Mouse (Mus musculus) urinary bladder, postnatal 14 days (tissue): Measurements from ENCODE around the gene Alkbh8.
"Not testable (repeated sequence)": the region's sequence is repeated elsewhere in the genome, so short reads cannot be mapped to it uniquely, and the experiment has no call there.

ENCODE experiments used
- DNase-seq: peaks from one replicate; pipeline ENCODE4 v3.0.0; 2021; ENCODE audit warnings: low spot score

Alkbh8 gene

DNA sequence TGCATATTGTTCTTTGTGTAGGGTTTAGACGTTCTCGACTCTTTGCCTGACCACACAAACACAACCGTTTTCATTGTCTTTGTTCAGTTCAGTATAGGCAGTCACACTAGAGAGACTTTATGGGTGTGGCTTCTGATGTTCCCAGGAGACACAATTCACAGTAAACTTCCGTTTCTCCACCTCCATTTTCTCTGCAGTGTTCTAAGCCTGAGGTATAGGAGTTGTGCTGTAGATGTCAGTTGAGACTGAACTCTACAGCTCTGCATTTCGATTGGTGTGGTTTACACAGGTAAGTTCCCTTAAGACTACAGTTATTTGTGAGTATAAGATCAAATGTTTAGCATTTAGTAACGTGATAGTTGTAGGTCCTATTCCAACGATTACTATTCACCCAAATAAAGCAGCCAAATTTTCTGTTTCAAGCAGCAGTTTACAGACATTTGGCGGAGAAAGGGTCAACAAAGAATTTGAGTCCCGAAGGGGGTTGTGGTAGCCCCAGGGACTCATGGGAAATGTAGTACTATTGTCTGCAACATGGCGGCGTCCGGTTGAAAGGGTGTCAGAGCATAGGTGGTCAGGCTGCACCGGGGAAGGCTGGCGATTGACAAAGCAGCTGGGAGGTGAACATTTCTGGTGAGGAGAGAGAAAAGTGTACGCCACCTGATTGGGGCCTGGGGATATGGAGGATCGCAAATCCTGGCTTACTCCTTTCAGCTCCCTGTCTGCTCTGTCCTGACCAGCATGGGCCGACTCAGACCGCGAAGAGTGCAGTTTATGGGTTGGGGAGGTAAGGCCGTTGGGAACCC lies at the start of gene Alkbh8:
Alkbh8 (plus strand) TSS at position 179 of the 806 bp plus-strand sequence.
- peak; percentile 71 for DNase-seq

DNA sequence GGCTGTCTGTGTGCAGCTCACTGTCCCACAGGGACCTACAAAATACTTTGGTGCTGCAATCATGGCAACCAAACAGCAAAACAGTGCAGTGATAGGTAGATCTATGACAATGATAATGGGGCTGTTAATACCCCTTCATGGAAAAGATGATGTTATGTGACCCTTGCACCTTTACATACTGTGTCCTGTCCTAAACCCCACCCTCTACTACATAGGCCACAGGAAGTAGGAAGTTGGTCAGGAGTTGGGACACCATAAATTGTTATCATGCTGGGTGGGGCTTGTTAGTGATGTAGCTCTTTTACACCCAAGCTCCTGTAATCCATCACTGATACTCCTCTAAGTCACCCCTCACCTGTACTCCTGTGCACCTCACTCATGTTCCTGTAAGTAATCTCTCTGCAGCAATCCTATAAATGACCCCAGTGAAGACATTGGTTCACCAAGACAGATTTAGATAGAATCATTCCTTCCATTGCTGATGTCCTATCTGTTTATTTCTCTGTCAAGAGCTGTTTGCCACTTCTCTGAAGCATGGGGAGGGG lies 25.6 kb upstream of the Alkbh8 start:
- DNase-seq = no peak

DNA sequence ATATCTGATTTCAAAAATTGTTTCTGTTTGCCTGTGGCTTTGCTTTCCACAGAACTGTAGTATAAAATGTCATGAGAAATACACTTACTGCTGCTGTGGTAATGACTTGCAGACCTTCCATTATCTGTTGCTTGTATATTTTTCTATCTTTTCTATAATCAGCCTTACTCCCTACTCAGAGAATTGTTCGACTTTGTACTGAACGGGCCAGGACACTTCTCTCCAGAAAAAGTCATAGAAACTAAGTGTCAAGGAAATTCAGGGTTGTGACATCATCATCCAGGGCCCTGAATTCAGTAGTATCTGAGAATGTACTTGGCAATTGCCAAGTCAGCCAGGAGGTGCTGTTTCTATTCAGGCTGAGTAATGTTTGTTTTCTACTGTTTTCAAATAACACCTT lies 24.9 kb upstream of the Alkbh8 start:
- DNase-seq = no peak

DNA sequence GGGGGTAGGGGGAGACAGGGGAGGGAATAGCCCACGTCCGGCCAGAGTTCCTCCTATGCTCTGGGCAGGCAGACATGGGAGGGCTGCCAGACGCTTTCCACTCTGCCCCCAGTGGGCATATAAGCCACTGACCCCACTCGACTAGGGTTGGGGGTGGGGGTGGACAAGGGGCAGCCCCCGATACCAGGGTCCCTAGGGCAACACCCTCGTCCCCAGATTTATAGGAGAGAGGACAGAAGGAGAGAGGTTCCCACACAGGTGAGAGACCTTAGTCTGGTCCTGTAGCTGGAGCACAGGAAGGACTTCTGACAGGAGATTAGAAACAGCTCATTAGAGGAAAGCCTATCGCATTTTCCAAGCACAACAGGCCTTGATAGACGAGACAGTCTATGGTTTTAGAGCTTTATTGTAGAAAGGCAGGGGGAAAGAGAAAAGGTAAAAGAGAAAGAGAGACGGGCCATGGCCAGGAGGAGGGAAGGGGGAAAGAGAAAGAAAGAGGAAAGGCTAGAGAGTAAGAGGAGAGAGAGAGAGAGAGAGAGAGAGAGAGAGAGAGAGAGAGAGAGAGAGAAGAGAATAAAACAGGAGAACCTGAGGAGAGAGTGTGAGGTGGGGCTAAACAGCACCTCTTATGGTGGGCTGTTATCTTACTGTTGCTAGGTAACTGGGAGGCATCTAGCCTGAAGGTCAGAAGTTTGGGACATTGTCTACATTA lies 7.4 kb upstream of the Alkbh8 start:
- DNase-seq = not testable (repeated sequence)

DNA sequence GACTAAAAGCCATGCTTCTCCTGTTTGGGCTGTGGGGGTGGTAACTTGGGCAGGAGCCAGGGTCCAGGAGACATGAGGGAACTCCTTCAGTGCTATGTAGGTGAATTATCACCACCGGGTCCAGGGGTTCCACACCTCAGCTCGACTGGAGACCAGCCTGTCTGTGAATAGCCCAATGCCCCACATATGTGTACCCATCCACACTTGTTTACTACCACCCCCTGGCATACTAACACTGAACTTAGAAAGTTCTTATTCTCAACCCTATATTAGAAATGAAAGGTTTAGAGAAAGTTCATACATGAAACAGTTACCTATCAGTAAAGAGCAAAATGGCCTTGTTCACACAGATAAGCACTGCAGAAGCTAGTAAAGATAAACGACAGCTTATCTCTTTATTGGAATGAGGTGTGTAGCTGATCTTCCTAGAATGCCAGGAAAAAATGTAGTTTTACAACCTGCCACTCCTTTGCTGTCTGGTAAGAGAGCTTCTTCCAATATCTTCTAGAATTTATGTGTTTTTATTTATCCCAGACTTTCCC lies 6.8 kb upstream of the Alkbh8 start:
- no peak for DNase-seq

DNA sequence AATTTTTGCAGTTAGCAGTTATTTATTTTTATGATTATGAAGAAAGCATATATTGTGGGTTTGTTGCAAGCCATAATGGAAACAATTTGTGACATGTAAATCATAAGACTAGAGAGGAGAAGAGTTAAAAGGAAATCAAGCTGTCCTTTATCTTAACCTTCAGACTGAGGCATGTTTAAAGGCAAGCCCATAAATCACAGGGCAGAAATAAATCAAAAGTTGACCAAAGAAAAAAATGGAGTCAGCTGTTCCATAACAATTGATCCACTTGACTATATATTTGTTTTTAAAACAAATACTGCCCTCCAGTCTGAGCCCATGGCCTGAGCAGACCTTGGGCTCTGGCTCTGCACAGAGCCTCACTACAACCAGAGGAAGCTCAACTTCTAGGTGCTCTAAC lies 4.6 kb upstream of the Alkbh8 start:
- DNase-seq = no peak

DNA sequence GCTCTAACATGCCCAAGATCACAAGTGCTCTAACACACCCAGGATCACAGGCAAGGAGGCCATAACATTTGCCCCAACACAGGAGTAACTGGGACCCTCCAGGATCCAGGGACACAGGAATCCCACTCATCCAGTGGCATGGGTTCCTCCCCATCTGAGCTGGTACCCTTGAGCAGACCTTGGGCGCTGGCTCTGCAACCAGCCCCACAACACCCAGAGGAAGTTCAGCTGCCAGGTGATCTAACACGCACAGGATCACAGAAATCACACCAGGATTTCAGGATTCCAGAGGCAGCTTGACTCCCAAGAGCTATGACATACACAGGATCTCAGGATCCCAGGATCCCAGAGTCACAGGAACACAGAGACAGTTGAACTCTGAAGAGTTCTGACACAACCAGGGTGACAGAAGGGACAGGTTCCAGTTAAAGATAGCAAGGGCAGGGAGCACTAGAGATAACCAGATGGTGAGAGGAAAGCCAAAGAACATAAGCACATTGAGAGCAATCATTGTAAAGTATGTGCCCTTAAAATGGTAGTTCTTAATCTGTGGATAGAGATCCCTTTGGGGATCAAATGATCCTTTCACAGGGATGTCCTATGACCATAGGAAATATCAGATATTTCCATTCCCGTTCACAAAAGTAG lies 4.1 kb upstream of the Alkbh8 start:
- DNase-seq = no peak

DNA sequence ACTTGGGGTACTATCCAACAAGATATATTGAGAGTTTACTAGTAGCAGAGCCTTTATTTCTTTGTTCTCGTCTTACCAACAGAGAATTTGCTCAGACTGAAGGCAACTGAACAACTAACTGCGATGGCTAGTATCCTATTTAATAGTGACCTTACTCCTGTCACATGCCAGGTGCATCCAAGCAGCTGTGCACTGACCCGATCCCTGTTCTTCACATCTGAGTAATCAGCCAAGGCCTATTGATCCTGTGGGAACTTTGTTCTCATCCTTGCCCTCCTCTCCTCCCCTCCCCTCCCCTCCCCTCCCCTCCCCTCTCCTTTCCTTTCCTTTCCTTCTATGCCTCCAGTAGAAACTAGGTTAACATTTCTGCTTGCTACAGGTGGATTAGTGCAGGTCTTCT lies 1.7 kb downstream of the Alkbh8 start:
- DNase-seq = no peak

DNA sequence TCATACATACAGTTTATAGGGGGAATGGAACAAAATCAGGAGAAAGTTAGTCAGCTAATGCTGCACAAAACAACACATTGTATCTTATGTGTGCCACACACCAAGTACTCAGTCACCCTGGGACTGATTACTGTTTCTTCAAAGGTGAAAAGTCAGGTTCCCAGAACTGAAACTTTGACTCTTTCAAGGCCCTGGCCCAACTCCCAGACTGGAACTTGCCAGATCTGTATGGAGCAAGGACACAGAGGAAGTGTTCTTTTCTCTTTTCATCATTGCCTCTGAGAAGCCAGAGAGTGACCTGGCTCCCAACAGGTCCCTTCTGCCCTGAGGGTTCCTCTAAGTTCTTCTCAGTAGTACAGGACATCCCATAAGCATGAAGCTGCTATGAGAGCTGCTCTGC lies 10.2 kb downstream of the Alkbh8 start:
- DNase-seq = no peak

DNA sequence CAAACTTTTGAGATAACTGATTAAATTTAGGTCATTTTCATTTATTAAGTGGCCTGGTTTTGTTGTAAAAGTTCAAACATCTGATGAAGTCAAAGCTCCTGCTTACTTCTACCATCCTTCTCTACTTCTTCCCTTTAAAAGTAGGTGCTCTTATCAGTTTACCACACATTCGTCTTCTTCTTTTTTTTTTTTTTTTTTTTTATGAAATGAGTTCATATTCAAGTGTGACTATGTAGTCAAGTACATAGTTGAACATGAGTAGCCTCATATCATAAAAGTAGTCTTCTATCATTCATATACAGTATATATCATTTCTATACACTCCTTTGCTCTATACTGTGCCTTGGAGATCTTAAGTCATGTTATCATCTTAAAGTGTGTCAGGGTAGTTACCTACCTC lies 11.0 kb downstream of the Alkbh8 start:
- DNase-seq = no peak

DNA sequence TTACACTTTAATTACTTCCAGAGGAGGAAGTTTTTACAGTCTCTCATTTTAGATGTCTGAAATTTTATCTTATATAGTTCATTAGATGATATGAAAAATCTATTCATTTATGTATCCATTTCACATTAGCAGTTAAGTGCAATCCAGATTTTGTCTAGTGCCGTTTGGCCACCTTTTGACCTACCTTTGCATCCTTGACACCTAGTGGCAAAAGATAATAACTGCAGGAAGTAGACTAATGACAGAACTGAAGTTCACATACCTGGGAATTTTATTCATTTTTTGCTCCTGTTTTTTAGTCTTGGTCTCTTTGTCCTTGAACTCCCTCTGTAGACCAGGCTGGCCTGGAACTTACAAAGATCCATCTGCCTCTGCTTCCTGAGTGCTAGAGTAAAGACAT lies 15.1 kb downstream of the Alkbh8 start:
- no peak for DNase-seq

DNA sequence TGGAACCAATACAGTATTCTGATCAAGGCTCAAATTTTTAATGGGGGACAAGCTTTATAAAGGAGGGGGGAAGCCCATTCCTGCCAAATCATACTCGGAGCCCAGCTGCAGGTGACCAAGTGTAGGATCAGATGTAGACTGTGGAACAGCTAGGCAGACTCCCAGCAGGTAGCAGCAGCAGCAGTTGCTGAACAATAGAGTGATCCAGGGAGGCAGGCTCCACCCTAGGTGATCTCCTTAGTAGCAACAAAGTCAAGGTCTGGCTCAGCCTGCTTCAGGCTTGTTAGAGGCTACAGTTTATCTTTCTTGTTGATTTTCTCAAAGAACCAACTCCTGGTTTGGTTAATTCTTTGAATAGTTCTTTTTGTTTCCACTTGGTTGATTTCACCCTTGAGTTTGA lies 41.4 kb downstream of the Alkbh8 start:
- not testable (repeated sequence) for DNase-seq

DNA sequence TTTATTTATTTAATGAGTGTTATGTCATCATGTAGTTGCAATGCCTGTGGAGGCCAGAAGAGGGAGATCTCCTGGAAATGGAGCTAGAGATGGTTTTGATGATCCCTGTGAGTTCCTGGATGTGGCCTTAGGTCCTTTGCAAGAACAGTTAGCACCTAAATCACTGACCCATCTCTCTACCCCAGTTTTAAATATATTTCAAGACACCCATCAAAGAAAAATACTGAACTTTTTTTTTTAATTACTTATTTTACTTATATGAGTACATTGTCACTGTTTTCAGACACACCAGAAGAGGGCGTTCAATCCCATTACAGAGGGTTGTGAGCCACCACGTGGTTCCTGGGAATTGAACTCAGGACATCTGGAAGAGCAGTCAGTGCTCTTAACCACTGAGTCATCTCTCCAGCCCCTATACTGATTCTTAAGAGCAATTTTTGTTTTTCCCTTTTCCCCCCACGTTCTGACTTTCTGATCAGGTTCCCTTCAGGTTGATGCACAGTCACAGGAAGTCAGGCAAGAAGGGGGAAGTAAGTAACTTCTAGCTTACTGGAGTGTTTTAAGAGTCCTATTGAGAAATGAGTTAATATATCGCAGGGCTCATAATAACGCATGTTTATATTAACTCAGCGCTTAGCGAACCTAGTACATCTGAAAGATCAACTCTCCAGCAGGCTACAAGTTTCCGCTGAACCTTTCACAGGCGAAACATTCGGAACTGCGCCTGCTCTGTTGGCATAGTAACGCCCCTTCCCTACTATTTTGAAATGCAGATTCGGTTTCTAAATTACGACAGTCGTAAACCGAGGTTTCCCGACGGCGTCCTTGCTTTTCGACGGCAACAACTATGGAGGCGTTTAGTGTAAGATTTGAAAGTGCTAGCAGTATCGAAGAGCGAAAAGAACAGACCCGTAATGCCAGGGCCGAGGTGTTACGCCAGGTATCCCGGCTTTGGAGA lies 68.6 kb downstream of the Alkbh8 start, which contains the start of gene Cwf19l2:
Cwf19l2 (plus strand) TSS at position 342 of the 958 bp plus-strand sequence.
- DNase-seq = peak; percentile 81

DNA sequence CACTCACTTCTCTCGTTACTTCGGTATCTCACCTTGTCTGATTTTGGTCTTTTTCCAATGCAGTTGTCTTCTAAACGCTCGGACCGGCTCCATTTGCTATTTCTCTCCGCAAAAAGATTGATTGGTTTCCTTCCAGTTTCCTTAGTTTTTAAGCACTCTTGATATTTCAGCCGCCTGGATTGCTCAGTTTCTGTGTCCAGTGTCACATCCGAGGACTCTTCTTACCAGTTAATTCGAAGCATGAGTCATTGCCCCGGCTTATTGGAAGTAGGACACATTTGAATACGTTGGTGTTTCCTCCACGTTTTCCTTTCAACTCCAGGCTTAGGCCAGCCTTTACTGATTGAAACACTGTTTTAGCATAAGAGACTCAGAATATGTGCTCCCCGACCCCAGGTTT lies 69.4 kb downstream of the Alkbh8 start:
- no peak for DNase-seq

DNA sequence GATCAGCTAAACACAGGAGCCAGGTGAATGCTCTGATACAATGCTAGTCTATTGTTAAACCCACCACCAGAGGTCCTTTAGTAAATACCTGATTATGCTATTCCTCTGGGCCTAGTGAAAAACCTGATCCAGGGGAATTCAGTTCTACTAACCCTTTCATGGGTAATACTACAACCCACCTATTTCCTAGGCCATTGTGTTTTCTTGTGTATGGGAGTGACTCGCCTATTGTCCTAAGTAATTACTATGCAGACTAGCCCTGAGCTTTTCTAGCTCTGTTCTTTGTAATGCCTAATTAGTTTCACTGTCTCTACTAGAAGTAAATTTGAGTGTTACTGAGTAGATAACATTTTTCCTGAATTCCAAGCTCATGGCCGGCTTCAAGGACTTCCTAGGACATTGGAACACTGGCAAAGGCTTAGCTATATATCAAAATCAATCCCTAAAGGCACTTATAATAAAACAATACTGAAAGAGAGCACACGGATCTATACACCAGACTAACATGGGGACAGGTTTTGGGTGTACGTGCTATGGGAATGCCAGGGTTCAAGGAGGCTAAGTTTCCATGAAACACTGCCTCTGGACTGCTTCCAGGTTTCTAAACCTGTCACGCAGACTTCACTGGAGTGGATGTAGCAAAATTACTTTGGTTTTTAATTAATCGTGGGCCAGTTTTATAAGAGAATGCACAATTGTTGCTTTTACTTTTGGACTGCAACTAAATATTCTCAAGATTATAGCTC lies 104.8 kb downstream of the Alkbh8 start:
- not testable (repeated sequence) for DNase-seq
